Mouse (Mus musculus) left cerebral cortex, adult 2 months (tissue): ENCODE data around the gene C1s1. TPM values are rescaled to one million over a fixed set of nuclear protein-coding genes. Genes with fewer than 3 reads are reported as not detected.
A peak's percentile ranks its signal among the peaks of the same experiment; 100 is the strongest.
"Not testable (repeated sequence)": the region's sequence is repeated elsewhere in the genome, so short reads cannot be mapped to it uniquely, and the experiment has no call there.

Source experiments
- DNase-seq, 2 experiments: peaks; one replicate each; pipeline ENCODE4 v3.0.0; 2021 to 2022; ENCODE audit warnings: low spot score in 2 of 2, mixed read lengths in 1 of 2; ENCODE audit errors: extremely low spot score in 1 of 2
- H3K27ac ChIP-seq: fragments of 200-600 bp; 2 replicates; pipeline ENCODE4 v1.8.1; 2022
- H3K4me3 ChIP-seq: fragments of 200-600 bp; 2 replicates; pipeline ENCODE4 v1.8.1; 2022
- CTCF ChIP-seq: fragments of 200-600 bp; IDR thresholded peaks from 2 replicates; pipeline ENCODE4 v1.8.1; 2022; ENCODE audit warnings: antibody characterized with exemption, mild to moderate bottlenecking, moderate library complexity
- intact Hi-C: fragments of 180-260 bp; cut with DNase I; formaldehyde crosslinking; loops from one replicate; pipeline ENCODE4 v1.15.1; 2025
- total RNA-seq, 2 experiments: library from RNA; stranded (reverse); gene quantifications; 2 replicates each; pipeline ENCODE4 v1.2.3; 2021

The C1s1 gene
- total RNA-seq, 2 experiments from 2014 or later, result 1.2 to 1.5 TPM

DNA sequence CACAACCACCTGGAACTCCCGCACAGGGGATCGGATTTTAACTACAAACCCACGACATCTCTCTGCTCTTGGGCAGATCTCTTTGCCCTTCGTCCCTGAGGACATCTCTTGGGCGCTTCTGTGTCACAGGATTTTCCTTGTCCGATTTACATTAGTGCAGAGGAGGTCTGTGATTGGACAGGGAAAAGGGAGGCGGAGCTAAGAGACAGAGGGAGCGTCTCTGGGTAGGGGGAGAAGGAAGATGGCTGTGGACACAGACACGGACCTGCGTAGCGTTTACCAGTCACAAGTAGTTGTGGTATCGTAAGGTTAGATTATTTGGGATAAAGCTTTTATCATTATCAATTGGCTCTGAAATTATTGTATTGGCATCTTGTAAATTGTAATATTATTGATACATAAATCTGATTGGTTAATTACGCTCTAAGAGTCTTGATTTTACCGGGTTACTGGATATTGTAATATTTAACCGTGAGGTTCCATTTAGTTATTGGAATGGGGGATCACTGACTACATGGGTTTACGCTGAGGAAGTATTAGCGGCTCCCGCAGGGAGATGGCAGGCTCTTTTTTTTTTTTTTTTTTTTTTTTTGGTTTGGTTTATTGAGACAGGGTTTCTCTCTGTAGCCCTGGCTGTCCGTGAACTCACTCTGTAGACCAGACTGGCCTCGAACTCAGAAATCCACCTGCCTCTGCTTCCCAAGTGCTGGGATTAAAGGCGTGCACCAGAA lies 56.6 kb downstream of the C1s1 start:
- Histone ChIP-seq H3K27ac (no peak overlapping the region), H3K4me3 (peak overlapping the region; percentile 34)
- no peak for DNase-seq
- intact Hi-C loops, result no loop called here
- TF ChIP-seq CTCF, result no peak

DNA sequence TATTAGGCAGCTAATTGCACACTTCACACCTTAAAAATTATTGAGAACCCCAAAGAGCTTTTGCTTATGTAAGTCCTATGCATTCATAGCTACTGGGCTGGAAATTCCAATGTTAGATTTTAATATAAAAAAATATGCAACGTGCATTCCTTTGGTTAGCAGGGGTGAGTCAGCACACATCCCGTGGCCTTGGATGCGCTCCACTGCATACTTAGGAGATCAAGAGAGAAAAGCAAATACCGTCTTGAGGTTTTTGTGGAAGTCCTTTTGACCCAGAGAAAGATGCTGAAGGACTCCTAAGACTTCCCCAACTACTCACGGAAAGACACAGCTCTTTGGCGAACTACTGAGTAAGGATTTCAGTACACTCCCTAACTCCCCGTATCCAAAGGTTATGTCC lies 57.3 kb downstream of the C1s1 start:
- Histone ChIP-seq H3K27ac (no peak overlapping the region), H3K4me3 (no peak overlapping the region)
- TF ChIP-seq CTCF, result no peak
- no peak for DNase-seq
- intact Hi-C loops, result no loop called here

DNA sequence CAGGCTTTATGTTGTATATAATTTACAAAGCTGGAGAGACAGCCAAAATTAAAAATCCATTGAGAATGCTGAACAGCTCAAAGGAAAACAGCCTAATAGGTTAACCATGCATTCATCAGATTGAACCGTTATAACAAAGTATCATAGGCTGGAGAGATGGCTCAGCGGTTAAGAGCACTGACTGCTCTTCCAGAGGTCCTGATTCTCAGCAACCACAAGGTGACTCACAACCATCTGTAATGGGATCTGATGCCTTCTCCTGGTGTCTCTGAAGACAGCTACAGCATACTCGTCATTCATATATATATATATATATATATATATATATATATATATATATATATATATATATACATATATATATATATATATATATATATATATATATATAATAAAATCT lies 58.3 kb downstream of the C1s1 start:
- intact Hi-C loops, H3K4me3 ChIP-seq, DNase-seq, H3K27ac ChIP-seq: not testable (repeated sequence)

DNA sequence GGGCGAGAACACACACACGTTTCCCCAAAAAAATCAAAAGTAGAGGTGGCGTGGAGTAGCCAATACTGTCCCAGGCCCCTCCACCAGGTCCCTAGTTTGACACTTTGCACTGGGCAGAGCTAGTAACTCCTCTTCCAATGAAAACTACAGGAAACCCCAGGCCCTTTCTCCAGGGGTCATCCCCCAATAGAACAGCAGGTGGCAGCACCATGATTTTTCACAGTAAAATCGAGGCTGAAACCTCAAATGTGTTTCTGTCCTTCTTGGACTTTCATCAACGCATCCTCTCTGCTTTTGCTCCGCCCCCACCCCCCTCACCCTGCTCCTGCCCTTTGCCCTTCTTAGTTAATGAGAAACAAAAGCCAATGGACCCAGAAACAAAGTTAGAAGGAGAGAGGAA lies 60.6 kb downstream of the C1s1 start:
- no peak overlapping the region for H3K27ac ChIP-seq
- H3K4me3 ChIP-seq, result no peak overlapping the region
- peak in 1 of 2 experiments; percentile 60 for DNase-seq
- intact Hi-C loops, result loop anchor here (2.0 kb wide), 1 partner anchor 61 kb away; the partner anchor contains the start of gene C1s1
- TF ChIP-seq CTCF, result peak; percentile 76

Other genes starting within 250 kb of the C1s1 start
- 1 to 10 TPM; 2.7 to 3.6 TPM for gene Cd163, start 237.7 kb downstream of the C1s1 start, total RNA-seq
- gene Pex5, start 127.3 kb downstream of the C1s1 start, total RNA-seq, result 10 to 100 TPM; 65.7 to 65.9 TPM
- gene Clstn3, start 77.6 kb downstream of the C1s1 start, total RNA-seq, result 100 to 1,000 TPM; 393 to 399 TPM
- under 1 TPM; 0.25 to 0.37 TPM for gene C1rl, start 49.2 kb downstream of the C1s1 start, total RNA-seq
- gene C1ra, start 30.0 kb downstream of the C1s1 start, total RNA-seq, result 1 to 10 TPM; 1.5 to 1.8 TPM
- gene C1rb, start 27.9 kb upstream of the C1s1 start, total RNA-seq, result under 1 TPM; 0.14 to 0.20 TPM
- under 1 TPM; 0.23 to 0.36 TPM for gene C1s2, start 93.7 kb upstream of the C1s1 start, total RNA-seq
- gene Lpcat3, start 120.7 kb upstream of the C1s1 start, total RNA-seq, result 10 to 100 TPM; 20.5 to 21.5 TPM
- gene Emg1, start 169.8 kb upstream of the C1s1 start, total RNA-seq, result 10 to 100 TPM; 47.4 to 50.9 TPM
- 100 to 1,000 TPM; 115 to 120 TPM for gene Phb2, start 170.0 kb upstream of the C1s1 start, total RNA-seq
- 1 to 10 TPM; 3.3 to 4.0 TPM for gene Ptpn6, start 196.4 kb upstream of the C1s1 start, total RNA-seq
- 100 to 1,000 TPM; 298 to 309 TPM for gene Grcc10, start 199.0 kb upstream of the C1s1 start, total RNA-seq
- not detected for gene Gm45234, start 213.7 kb upstream of the C1s1 start, total RNA-seq
- gene Atn1, start 214.2 kb upstream of the C1s1 start, total RNA-seq, result 100 to 1,000 TPM; 170 to 181 TPM
- gene Eno2, start 227.3 kb upstream of the C1s1 start, total RNA-seq, result 1,000 to 10,000 TPM; 1,064 to 1,067 TPM
- gene Lrrc23, start 237.4 kb upstream of the C1s1 start, total RNA-seq, result 1 to 10 TPM; 1.6 to 1.9 TPM